Mouse (Mus musculus): ENCODE data around the gene Trpm3. TPM values are rescaled to one million over a fixed set of nuclear protein-coding genes. Genes with fewer than 3 reads are reported as not detected.
"Not testable (repeated sequence)": the region's sequence is repeated elsewhere in the genome, so short reads cannot be mapped to it uniquely, and the experiment has no call there.

The Trpm3 gene
- total RNA-seq, 1 experiment from 2014 or later: 1.1 TPM

GRCm38 (mm10) chr19:22851423-22851822 lies 712.6 kb downstream of the Trpm3 start:
- DNase-seq: not testable (repeated sequence)

- DNase-seq: no peak
Observed at GRCm38 (mm10) chr19:22859644-22860043, 720.8 kb downstream of the Trpm3 start.

DNA sequence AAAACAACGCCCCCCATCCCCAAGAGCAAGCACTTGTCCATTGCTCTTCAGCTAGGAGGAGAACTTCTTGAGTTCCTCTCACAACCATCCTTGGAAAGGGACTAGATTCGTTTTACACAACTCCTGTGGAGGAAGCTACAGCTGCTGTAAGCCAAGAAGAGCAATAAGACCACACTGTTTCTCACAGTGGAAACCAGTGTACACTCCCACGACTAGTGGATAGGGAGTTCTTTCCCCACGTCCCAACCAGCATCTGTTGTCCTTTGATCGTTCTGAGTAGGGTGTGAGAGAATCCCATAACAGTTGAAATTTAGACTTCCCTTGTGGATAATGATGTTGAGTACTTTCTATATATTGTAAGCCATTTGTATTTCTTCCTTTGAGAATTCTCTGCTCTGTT lies 728.6 kb downstream of the Trpm3 start:
- no peak for DNase-seq

- DNase-seq: no peak
Observed at GRCm38 (mm10) chr19:22869853-22870252, 731.0 kb downstream of the Trpm3 start.

DNA sequence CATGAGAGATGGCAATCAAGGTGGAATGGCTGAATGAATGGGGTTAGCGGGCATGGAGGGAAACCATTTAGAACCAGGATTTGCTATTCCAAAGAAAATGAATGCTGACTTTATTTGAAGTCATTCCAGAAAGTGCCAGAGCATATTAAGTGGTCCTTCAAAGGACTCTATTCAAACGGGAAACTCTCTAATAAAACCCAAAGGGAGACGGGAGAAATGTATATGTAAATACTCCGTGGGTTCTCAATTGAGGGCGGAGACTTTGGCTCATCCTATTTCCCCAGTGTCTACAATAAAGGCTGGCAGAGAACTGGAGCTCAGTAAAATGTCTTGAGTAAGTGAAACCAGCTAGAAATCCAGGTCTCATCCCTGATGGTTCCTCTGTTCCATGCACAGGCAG lies 733.6 kb downstream of the Trpm3 start:
- no peak for DNase-seq

DNA sequence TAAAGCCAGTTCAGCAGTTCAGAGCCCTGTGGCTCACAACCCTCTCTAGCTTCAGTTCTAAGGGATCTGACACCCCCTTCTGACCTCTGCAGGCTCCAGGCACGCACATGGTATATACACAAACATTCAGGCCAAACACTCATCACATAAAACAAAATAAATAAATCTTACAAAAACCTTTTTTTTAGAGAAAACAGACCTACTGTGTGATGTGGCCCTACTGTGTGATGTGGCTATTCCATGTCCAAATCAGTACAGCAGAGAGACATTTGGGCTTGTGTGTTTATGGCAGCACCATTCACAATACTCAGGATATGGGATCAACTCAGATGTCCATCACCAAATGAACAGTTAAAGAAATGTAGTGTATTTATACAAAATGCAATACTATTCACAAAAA lies 741.4 kb downstream of the Trpm3 start:
- DNase-seq: no peak

- no peak for DNase-seq
Observed at GRCm38 (mm10) chr19:22882670-22883111, 743.8 kb downstream of the Trpm3 start.

DNA sequence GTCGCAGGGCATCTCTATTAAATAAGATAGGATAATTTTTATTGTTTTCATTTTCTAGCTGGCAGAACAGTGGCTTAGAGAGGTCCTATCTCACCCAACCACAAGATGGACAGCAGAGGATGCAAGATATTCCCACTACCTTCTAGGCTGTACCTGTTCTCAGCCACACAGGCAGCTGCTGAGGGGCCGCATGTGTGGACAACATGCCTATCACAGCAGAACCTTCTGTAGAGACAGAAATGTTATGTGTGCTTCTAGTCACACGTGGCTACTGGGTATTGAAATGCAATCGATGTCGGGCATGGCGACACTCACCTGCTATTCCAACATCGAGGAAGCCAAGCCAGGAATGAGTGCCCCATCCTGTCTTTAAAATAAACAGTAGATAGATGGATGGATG lies 744.3 kb downstream of the Trpm3 start:
- DNase-seq: no peak

- DNase-seq: peak; percentile 54
Observed at GRCm38 (mm10) chr19:22883744-22884317, 745.0 kb downstream of the Trpm3 start.

- DNase-seq: peak; percentile 11
Observed at GRCm38 (mm10) chr19:22884357-22884756, 745.5 kb downstream of the Trpm3 start.

DNA sequence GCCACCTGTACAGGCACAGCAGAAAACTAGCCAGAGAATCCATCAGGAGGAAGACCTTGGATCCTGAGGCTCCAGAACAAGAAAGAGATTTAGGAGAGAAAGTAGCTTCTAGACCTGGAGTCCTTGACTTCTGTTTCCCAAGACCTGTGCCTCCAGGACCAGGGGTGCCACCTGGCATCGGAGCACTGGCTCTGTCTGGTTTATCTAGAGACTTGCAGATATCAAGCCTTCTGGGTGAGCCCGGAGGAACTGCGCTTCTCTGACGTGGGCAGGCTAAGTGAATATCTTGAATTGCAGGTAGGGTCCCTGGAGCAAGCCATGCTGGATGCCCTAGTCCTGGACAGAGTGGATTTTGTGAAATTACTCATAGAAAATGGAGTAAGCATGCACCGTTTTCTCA lies 746.2 kb downstream of the Trpm3 start:
- DNase-seq: no peak

GRCm38 (mm10) chr19:22901892-22902291 lies 763.0 kb downstream of the Trpm3 start:
- DNase-seq: no peak

DNA sequence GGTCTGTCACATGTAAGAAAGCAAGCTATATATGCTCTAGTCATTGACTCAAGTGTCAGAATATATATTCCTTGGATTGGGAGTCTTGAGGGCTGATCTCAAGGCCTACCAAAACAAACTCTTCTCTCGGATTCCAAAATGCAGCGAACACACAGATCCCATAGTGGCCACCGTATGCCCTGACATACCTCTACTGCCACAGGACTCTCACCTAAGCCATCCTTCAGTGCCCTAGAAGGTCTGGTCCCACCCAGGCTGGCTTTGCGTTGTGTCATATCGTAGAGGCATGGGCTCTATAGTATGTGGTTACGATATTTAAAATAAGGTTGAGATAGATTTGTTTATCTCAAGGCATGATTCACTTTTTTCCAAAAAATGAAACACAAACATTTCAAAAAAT lies 763.5 kb downstream of the Trpm3 start:
- no peak for DNase-seq

GRCm38 (mm10) chr19:22905066-22905482 lies 766.2 kb downstream of the Trpm3 start:
- peak; percentile 46 for DNase-seq

- no peak for DNase-seq
Observed at GRCm38 (mm10) chr19:22910686-22911085, 771.8 kb downstream of the Trpm3 start.

DNA sequence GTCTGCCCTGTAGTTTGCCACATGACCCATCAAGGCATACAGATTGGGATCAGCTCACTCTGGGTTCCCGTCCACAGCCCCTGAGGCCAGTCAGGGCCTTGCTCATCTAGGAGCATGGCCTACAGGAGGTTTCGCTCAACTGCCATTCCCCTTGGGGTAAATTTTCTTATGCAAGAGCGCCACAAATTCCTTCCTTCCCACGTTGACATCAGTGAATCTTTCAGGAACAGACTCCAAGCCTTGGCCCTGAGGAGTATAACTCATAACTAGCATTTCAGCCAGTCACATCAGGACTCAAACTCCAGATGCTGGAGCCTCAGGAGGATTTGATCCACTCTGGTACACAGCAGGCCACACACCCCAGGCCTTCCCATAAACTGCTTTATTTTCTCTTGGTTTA lies 774.1 kb downstream of the Trpm3 start:
- no peak for DNase-seq

DNA sequence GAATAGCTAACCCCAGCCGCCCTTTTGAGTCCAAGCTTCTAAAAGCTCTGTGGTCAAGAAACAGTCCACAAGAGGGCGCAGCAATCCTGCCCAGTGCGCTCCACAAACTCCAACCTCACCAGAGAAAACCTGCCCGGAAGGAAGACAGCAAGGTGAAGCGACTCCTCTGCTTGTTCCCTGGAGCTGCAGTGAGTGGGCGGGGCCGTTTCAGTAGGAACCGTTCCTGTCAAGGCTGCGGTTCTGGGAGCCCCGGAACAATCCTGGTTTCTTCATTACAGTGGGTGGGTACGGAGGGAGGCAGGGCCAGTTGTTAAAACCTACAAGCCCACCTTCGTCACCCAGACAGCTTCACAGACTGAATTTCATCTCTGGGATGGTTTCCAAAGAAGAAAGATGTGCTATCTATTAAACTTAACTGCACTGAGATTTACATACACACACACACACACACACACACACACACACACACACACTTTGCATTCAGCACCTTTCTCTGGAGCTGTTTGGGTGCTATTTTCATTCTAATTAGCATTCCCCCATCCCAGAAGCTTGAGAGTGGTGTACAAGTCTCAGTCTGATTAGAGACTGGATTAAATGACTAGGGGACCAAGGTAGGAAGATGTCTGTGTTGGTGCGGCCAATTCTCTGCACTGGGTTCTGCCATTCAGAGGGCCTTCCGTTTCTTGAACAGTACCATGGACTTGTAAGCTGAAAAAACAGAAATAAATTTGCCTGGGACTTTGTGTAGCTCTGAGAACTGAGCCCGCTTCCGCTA lies 777.2 kb downstream of the Trpm3 start:
- DNase-seq: peak; percentile 90

DNA sequence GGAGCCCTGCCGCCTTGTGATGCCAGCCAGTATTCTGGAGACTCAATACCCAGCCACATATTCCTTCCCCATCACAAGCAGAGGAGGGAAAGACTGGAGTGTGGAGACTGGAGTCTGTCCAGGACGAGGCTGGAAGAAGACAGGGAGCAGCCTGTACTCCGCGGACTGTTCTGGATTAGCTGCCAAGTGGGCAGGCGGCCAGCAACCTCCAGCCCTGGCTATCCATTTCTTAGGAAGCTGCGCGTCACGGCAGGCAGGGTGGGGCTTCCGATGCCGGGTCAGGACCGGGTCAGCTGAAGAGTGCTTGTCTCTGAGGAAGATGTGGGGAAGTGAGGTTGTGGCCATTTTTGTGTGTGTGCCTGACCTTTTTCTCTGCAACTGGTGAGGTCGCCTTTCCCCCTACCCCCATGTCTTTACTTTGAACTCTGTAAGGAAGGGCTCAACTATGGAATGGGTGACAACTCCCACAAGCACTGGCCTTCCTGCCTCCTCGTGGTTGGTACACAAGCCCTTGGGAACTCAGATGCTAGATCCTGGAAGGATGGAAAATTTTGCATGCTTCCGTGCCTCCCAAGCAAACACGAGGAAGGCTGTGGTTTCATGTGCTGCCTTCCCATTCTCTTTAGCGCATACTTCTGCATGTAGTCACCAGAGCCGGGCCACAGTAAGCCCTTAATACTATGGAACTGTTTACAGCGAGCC lies 777.9 kb downstream of the Trpm3 start:
- DNase-seq: peak; percentile 97

DNA sequence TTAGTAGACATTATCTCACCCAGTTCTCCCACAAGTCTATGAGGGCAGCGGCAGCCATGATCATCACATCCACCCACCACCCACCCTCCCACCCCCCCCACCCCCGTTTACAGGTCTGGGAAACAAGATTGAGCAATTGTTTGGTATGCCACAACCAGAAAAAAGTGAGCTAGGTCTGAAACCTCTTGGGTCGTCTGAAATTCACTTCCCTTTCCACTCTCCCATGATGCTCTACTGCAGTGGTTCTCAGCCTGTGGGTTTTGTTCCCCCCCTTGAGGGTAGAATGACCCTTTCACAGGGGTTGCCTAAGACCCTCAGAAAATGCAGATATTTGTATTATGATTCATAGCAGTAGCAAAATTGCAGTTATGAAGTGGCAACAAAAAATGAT lies 778.5 kb downstream of the Trpm3 start:
- DNase-seq: no peak

DNA sequence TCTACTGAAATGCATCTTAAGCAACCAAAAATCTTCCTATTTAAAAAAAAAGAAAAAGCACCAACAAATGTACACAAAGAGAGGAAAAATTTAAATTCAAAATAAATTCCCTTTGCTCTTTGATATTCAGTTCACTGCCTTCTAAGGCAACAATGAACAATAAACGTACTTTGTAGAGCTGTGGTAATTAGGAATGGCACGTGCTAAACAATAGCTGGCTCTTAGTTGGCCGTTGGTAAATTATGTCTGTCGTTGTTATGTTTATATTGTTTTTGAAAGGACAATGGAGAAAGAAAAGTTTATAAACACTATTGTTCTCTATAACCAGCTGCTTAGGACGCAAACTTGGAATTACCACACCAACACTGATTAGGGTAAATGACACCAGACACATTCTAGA lies 782.1 kb downstream of the Trpm3 start:
- DNase-seq: no peak

GRCm38 (mm10) chr19:22922871-22923670 lies 784.2 kb downstream of the Trpm3 start:
- DNase-seq: no peak

GRCm38 (mm10) chr19:22925284-22925683 lies 786.4 kb downstream of the Trpm3 start:
- DNase-seq: no peak

DNA sequence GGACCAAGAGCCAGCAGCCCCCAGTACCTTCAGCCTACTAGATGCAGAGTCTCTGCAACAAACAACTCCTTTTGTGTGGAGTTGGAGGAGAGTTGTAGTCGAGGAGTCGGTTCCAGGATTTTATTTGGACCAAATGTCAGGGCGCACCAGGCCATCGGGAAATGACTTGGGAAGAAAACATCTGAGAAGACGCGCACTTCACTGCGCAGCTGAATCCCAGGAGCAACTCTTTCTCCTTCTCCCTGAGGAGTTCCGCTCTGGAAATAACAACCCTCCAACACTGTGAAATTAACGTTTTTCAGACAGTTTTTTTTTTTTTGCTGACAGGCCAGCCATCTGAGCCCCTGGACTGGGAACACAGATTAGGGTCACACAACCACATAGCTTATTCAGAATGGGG lies 787.9 kb downstream of the Trpm3 start:
- DNase-seq: peak; percentile 9

Measured in adrenal gland, postnatal 14 days (tissue).